Mouse (Mus musculus): ENCODE measurements around the gene Sapcd1.

GRCm38 (mm10) chr17:35023756-35024155, 4.1 kb downstream of the Sapcd1 start:
- TF ChIP-seq CTCF (IDR thresholded peaks at IDR 0.05; ENCODE audit: extremely low read depth, insufficient read length, insufficient replicate concordance, low read depth, low read length) (no peak), POLR2A (IDR thresholded peaks at IDR 0.05; ENCODE audit: low read depth, low read length) (peak; percentile 29; the same call in 1 of the 2 replicates)
